ENCODE assay signal across 7 mouse cellular contexts in the genomic region with DNA sequence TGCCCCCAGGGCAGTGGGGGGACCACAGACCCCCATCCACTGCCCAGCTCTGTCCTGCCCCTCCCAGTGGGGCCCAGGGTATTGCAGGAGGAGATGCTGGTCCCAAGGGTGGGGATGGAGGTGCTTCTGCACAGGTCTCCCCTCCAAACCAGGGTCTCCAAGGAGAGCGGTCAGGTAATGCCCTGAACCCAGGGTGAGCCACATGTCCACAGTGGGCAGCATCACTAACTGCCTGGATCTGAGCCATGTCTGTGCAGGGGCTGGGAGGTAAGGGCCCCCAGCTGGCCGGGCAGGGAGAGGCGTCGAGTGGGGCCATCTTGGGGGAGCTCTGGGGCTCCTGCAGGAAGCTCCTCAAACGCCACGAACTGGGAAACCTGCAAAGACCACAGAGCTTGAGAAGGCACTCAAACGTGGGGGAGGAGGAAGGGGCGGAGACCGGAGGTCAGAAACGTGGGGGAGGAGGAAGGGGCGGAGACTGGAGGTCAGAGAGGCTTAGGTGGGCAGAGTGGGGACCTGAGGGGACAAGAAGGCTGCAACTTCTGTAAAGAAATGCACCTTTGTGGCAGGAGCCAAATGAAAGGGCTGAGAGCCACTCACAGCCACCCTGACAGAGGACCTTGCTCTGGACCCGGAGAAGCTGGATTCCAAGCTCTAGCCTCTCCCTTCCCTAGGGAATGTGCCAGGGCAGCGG. TPM values are rescaled to one million over a fixed set of nuclear protein-coding genes. Genes with fewer than 3 reads are reported as not detected.
A peak's percentile ranks its signal among the peaks of the same experiment; 100 is the strongest.
DNase-seq lines count a peak whose midpoint lies in the region; ATAC-seq lines count a peak whose summit lies in the region.

No protein-coding gene starts in this region.

- peak overlapping the region; percentile 62 for H3K4me3 ChIP-seq in megakaryocyte, embryonic 14.5 days (replicated peaks)
- peak overlapping the region; percentile 54 for H3K4me3 ChIP-seq in embryonic facial prominence, embryonic 10.5 days
- H3K4me3 ChIP-seq in limb, embryonic 12.5 days (replicated peaks): peak overlapping the region; percentile 18

- H3K36me3 ChIP-seq in megakaryocyte, embryonic 14.5 days (replicated peaks; ENCODE audit: low read length): no peaks in the 10 kb centered on the region
- H3K36me3 ChIP-seq in embryonic facial prominence, embryonic 10.5 days (replicated peaks): peaks cover 22% of the 10 kb centered on the region
- no peaks in the 10 kb centered on the region for H3K36me3 ChIP-seq in limb, embryonic 12.5 days

- H3K27me3 ChIP-seq in megakaryocyte, embryonic 14.5 days (replicated peaks): peaks cover 57% of the 10 kb centered on the region
- peaks cover 26% of the 10 kb centered on the region for H3K27me3 ChIP-seq in embryonic facial prominence, embryonic 10.5 days (replicated peaks; ENCODE audit: low read depth, poor library complexity, severe bottlenecking)
- peaks cover 21% of the 10 kb centered on the region; the same call in 1 of the 2 replicates for H3K27me3 ChIP-seq in limb, embryonic 12.5 days

- peaks cover 11% of the 10 kb centered on the region for H3K4me1 ChIP-seq in megakaryocyte, embryonic 14.5 days
- peaks cover 39% of the 10 kb centered on the region for H3K4me1 ChIP-seq in embryonic facial prominence, embryonic 10.5 days
- H3K4me1 ChIP-seq in limb, embryonic 12.5 days (replicated peaks): peaks cover 32% of the 10 kb centered on the region

- WGBS in embryonic facial prominence, embryonic 10.5 days: 10% methylated on average over 13 of the region's 13 CpGs
- 15% methylated on average over 13 of the region's 13 CpGs for WGBS in limb, embryonic 12.5 days

- peaks cover 4% of the 10 kb centered on the region for H3K9me3 ChIP-seq in megakaryocyte, embryonic 14.5 days
- no peaks in the 10 kb centered on the region for H3K9me3 ChIP-seq in embryonic facial prominence, embryonic 10.5 days
- 0 out of 2 replicates have a peak, but pooled peaks cover under 1% of the 10 kb centered on the region for H3K9me3 ChIP-seq in limb, embryonic 12.5 days

- peak; percentile 77 for DNase-seq in embryonic facial prominence, embryonic 10.5 days (ENCODE audit: low spot score)
- DNase-seq in thymus, postnatal 14 days: peak; percentile 55
- no peak for DNase-seq in spleen, adult 18-20 months
- no peak for DNase-seq in gastrocnemius, postnatal 25 days

- H3K27ac ChIP-seq in embryonic facial prominence, embryonic 10.5 days (replicated peaks): peak overlapping the region; percentile 91
- H3K27ac ChIP-seq in limb, embryonic 12.5 days: peak overlapping the region; percentile 35; the same call in 1 of the 2 replicates

- no peak overlapping the region for H3K9ac ChIP-seq in limb, embryonic 12.5 days (replicated peaks)

- ATAC-seq in megakaryocyte, adult 5-6 weeks (ENCODE audit: poor library complexity, severe bottlenecking): no peak
- no peak for ATAC-seq in limb, embryonic 12.5 days (ENCODE audit: insufficient number of reproducible peaks, insufficient read depth, low FRiP score, low TSS enrichment, low read depth)

- H3K4me2 ChIP-seq in limb, embryonic 12.5 days: peak overlapping the region; percentile 46

RNA-seq across cellular contexts. Expression of a gene that starts 31.5 kb away (rescaled TPM):
- polyA plus RNA-seq in megakaryocyte, embryonic 14.5 days (2012; ENCODE audit: insufficient read depth, low replicate concordance): 0.10 TPM in 1 of 2 replicates, not detected in the other
- not detected in 2 replicates for total RNA-seq in megakaryocyte, adult 5-6 weeks (2015)
- not detected in 2 replicates for total RNA-seq in megakaryocyte, adult 5-6 weeks (2017)
- 10.9 and 13.7 TPM in 2 replicates for polyA plus RNA-seq in embryonic facial prominence, embryonic 10.5 days (2016; fragmentation: Nextera tagmentation; extraction: Ambion mirVana)
- polyA plus RNA-seq in limb, embryonic 12.5 days (2016; fragmentation: Nextera tagmentation; extraction: Ambion mirVana): 4.9 and 5.4 TPM in 2 replicates
- 1 to 10 TPM; 2.1 to 3.7 TPM for total RNA-seq in gastrocnemius, postnatal 25 days (2021)

RNA-seq across cellular contexts. Expression of a gene that starts 44.7 kb away (rescaled TPM):
- polyA plus RNA-seq in megakaryocyte, embryonic 14.5 days (2012; ENCODE audit: insufficient read depth, low replicate concordance): not detected in 2 replicates
- total RNA-seq in megakaryocyte, adult 5-6 weeks (2015): 0.05 and 0.25 TPM in 2 replicates
- 0.16 and 0.29 TPM in 2 replicates for total RNA-seq in megakaryocyte, adult 5-6 weeks (2017)
- polyA plus RNA-seq in embryonic facial prominence, embryonic 10.5 days (2016; fragmentation: Nextera tagmentation; extraction: Ambion mirVana): 7.6 and 7.7 TPM in 2 replicates
- polyA plus RNA-seq in limb, embryonic 12.5 days (2016; fragmentation: Nextera tagmentation; extraction: Ambion mirVana): 5.2 and 6.1 TPM in 2 replicates
- total RNA-seq in gastrocnemius, postnatal 25 days (2021): 1 to 10 TPM; 5.6 to 7.7 TPM

Comparison
In these comparisons a context has a peak if more than half of its experiments do, and no peak if none do; other contexts are left out.
1. DNase-seq: peak in embryonic facial prominence, embryonic 10.5 days (single experiment) and thymus, postnatal 14 days (single experiment); none in spleen, adult 18-20 months (0 of 2) and gastrocnemius, postnatal 25 days (single experiment).
2. Peak in every context shown above with its lines, with median percentiles within 50 percentile points of each other: H3K4me3 ChIP-seq.